Mouse (Mus musculus) forebrain, embryonic 16.5 days (tissue): ENCODE measurements at regions not wholly inside any gene's neighbourhood (a gene's known extent, or its start where the extent isn't known, plus 50 kb on each side); places are given as distances from the start of the nearest gene placed in this dataset.

Source experiments
- ATAC-seq: fragments of 200-750 bp; cut with Nextera tagmentation; 2 replicates; pipeline ENCODE4 v1.8.0; 2017; ENCODE audit warnings: mild to moderate bottlenecking, moderate library complexity
- H3K27ac ChIP-seq: fragments of 300-500 bp; sonication (generic); 2 replicates; pipeline ENCODE4 v1.5.1; 2014; ENCODE audit warnings: low read length, control low read depth
- H3K27me3 ChIP-seq: fragments of 300-500 bp; sonication (generic); replicated peaks from 2 replicates; pipeline ENCODE4 v1.6.1; 2014; ENCODE audit warnings: low read length; ENCODE audit not compliant: control insufficient read depth, insufficient read depth
- H3K36me3 ChIP-seq: fragments of 300-500 bp; sonication (generic); 2 replicates; pipeline ENCODE4 v1.6.1; 2014; ENCODE audit not compliant: control insufficient read depth, insufficient read depth
- H3K4me1 ChIP-seq: fragments of 300-500 bp; sonication (generic); replicated peaks from 2 replicates; pipeline ENCODE4 v1.6.1; 2014; ENCODE audit warnings: low read length; ENCODE audit not compliant: control insufficient read depth, insufficient read depth
- H3K4me2 ChIP-seq: fragments of 300-500 bp; sonication (generic); 2 replicates; pipeline ENCODE4 v1.6.1; 2014; ENCODE audit warnings: mild to moderate bottlenecking, low read length, control low read depth
- H3K4me3 ChIP-seq: fragments of 300-500 bp; sonication (generic); replicated peaks from 2 replicates; pipeline ENCODE4 v1.5.1; 2014; ENCODE audit warnings: mild to moderate bottlenecking, low read length, control low read depth
- H3K9ac ChIP-seq: fragments of 300-500 bp; sonication (generic); replicated peaks from 2 replicates; pipeline ENCODE4 v1.6.1; 2014; ENCODE audit warnings: low read depth, low read length, control low read depth
- H3K9me3 ChIP-seq: fragments of 300-500 bp; sonication (generic); 2 replicates; pipeline ENCODE4 v1.6.1; 2016; ENCODE audit warnings: low read length; ENCODE audit not compliant: control insufficient read depth
- WGBS: fragments of 180-500 bp; shearing (Covaris S2); extraction: QIAGEN DNeasy Blood & Tissue Kit; methylation state at CpG from one replicate; pipeline ENCODE4 v1.1.7; 2014; 5-methylcytosine and 5-hydroxymethylcytosine counted together

- H3K4me3 ChIP-seq, result no peak overlapping the region
- no peak overlapping the region for H3K9ac ChIP-seq
- H3K4me1 ChIP-seq, result peaks cover 2% of the 10 kb centered on the region; the same call in 1 of the 2 replicates
- no peak overlapping the region for H3K27ac ChIP-seq
- no peak overlapping the region for H3K4me2 ChIP-seq
- no peaks in the 10 kb centered on the region for H3K27me3 ChIP-seq
- no peak for ATAC-seq
- WGBS, result 91% methylated on average over 2 of the region's 2 CpGs
- no peaks in the 10 kb centered on the region for H3K36me3 ChIP-seq
- H3K9me3 ChIP-seq, result no peaks in the 10 kb centered on the region
Measured at GRCm38 (mm10) chr9:14090454-14090853, 184.4 kb upstream of the Sesn3 start.

GRCm38 (mm10) chr9:14091099-14091930, 183.6 kb upstream of the Sesn3 start:
- Histone ChIP-seq H3K4me3 (no peak overlapping the region), H3K27ac (no peak overlapping the region), H3K9ac (no peak overlapping the region), H3K4me2 (no peak overlapping the region), H3K36me3 (no peaks in the 10 kb centered on the region), H3K9me3 (no peaks in the 10 kb centered on the region), H3K4me1 (peaks cover 2% of the 10 kb centered on the region; the same call in 1 of the 2 replicates), H3K27me3 (no peaks in the 10 kb centered on the region)
- no peak for ATAC-seq
- WGBS, result 84% methylated on average over 8 of the region's 8 CpGs

- Histone ChIP-seq H3K36me3 (no peaks in the 10 kb centered on the region), H3K4me3 (no peak overlapping the region), H3K9ac (no peak overlapping the region), H3K4me2 (no peak overlapping the region), H3K27me3 (no peaks in the 10 kb centered on the region), H3K4me1 (peaks cover 2% of the 10 kb centered on the region; the same call in 1 of the 2 replicates), H3K27ac (no peak overlapping the region), H3K9me3 (no peaks in the 10 kb centered on the region)
- WGBS, result 87% methylated on average over 2 of the region's 2 CpGs
- ATAC-seq, result no peak
Measured at GRCm38 (mm10) chr9:14092996-14093442, 181.8 kb upstream of the Sesn3 start.

GRCm38 (mm10) chr9:14103538-14103937, 171.3 kb upstream of the Sesn3 start:
- no peak overlapping the region for H3K4me3 ChIP-seq
- H3K4me2 ChIP-seq, result no peak overlapping the region
- ATAC-seq, result no peak
- H3K4me1 ChIP-seq, result no peaks in the 10 kb centered on the region
- H3K9me3 ChIP-seq, result no peaks in the 10 kb centered on the region
- no peaks in the 10 kb centered on the region for H3K36me3 ChIP-seq
- H3K27me3 ChIP-seq, result no peaks in the 10 kb centered on the region
- H3K9ac ChIP-seq, result no peak overlapping the region
- 91% methylated on average over 1 of the region's 1 CpGs for WGBS
- H3K27ac ChIP-seq, result no peak overlapping the region

GRCm38 (mm10) chr9:14104921-14105320, 169.9 kb upstream of the Sesn3 start:
- Histone ChIP-seq H3K36me3 (no peaks in the 10 kb centered on the region), H3K4me3 (no peak overlapping the region), H3K9me3 (no peaks in the 10 kb centered on the region), H3K4me1 (no peaks in the 10 kb centered on the region), H3K9ac (no peak overlapping the region), H3K27ac (no peak overlapping the region), H3K4me2 (no peak overlapping the region), H3K27me3 (no peaks in the 10 kb centered on the region)
- no peak for ATAC-seq
- WGBS, result 60% methylated on average over 2 of the region's 2 CpGs

- no peaks in the 10 kb centered on the region for H3K9me3 ChIP-seq
- H3K27me3 ChIP-seq, result no peaks in the 10 kb centered on the region
- H3K36me3 ChIP-seq, result no peaks in the 10 kb centered on the region
- no peak for ATAC-seq
- no peaks in the 10 kb centered on the region for H3K4me1 ChIP-seq
- H3K27ac ChIP-seq, result no peak overlapping the region
- no peak overlapping the region for H3K4me3 ChIP-seq
- H3K9ac ChIP-seq, result no peak overlapping the region
- H3K4me2 ChIP-seq, result no peak overlapping the region
- WGBS, result 86% methylated on average over 1 of the region's 1 CpGs
Measured at GRCm38 (mm10) chr9:14106371-14106770, 168.5 kb upstream of the Sesn3 start.

GRCm38 (mm10) chr9:14108798-14109197, 166.1 kb upstream of the Sesn3 start:
- no peak overlapping the region for H3K9ac ChIP-seq
- no peak overlapping the region for H3K27ac ChIP-seq
- no peaks in the 10 kb centered on the region for H3K27me3 ChIP-seq
- H3K36me3 ChIP-seq, result no peaks in the 10 kb centered on the region
- H3K9me3 ChIP-seq, result no peaks in the 10 kb centered on the region
- H3K4me1 ChIP-seq, result no peaks in the 10 kb centered on the region
- H3K4me3 ChIP-seq, result no peak overlapping the region
- ATAC-seq, result no peak
- H3K4me2 ChIP-seq, result no peak overlapping the region
- 93% methylated on average over 4 of the region's 4 CpGs for WGBS

GRCm38 (mm10) chr9:14109492-14109891, 165.4 kb upstream of the Sesn3 start:
- no peaks in the 10 kb centered on the region for H3K4me1 ChIP-seq
- WGBS, result 86% methylated on average over 4 of the region's 4 CpGs
- H3K27me3 ChIP-seq, result no peaks in the 10 kb centered on the region
- no peak overlapping the region for H3K27ac ChIP-seq
- no peak for ATAC-seq
- H3K9ac ChIP-seq, result no peak overlapping the region
- H3K4me3 ChIP-seq, result no peak overlapping the region
- H3K36me3 ChIP-seq, result no peaks in the 10 kb centered on the region
- H3K9me3 ChIP-seq, result no peaks in the 10 kb centered on the region
- no peak overlapping the region for H3K4me2 ChIP-seq

- no peaks in the 10 kb centered on the region for H3K4me1 ChIP-seq
- no peaks in the 10 kb centered on the region for H3K27me3 ChIP-seq
- no peaks in the 10 kb centered on the region for H3K36me3 ChIP-seq
- ATAC-seq, result no peak
- no peak overlapping the region for H3K9ac ChIP-seq
- no peak overlapping the region for H3K4me3 ChIP-seq
- H3K4me2 ChIP-seq, result no peak overlapping the region
- 35% methylated on average over 2 of the region's 2 CpGs for WGBS
- no peak overlapping the region for H3K27ac ChIP-seq
- H3K9me3 ChIP-seq, result no peaks in the 10 kb centered on the region
Measured at GRCm38 (mm10) chr9:14111713-14112112, 163.2 kb upstream of the Sesn3 start.
